Mouse (Mus musculus) B cell, adult 2 months (primary cell): ENCODE measurements around the gene Gm28035.
A peak's percentile ranks its signal among the peaks of the same experiment; 100 is the strongest.

ENCODE experiments used
- DNase-seq, 2 experiments: peaks; one replicate each; pipeline ENCODE4 v3.0.0; 2022

Gene Gm28035

DNA sequence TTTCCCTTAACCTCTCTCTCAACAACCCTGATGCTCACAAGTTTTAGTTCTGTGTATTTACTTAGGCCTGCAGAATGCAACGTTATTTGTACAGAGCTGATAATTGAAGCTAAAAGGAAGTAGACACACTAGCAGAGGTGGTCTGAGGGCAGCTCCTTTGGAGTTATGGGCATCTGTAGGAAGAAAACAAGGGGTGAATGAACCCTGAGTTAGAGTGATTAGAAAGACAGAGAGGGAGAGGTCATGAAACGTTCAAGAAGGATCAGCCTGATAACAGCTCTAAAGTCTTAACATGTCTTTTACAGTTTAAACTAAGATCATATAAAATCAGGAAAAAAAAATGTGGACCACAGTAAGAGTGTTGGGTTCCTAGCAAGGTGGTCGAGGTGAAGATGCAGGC is 69.0 kb downstream of the Gm28035 start:
- no peak for DNase-seq

DNA sequence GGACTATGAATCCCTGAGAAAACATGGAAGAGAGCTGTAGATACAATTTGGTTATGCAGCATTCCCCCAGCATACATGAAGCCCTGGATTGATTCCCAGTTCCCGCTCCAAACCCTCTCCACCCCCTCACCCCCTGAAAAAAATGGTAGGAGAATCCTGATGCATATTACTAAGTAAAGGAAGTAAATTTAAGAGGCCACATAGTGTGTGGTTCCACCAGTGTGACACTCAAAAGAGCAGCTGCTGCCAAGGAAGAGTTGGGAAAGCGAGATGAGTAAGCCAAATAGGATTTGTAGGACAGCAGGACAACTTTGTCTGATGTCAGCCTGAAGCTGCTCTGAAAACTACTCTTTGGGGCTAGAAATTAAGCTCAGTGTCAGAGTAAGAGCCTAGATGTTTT is 71.1 kb downstream of the Gm28035 start:
- no peak for DNase-seq

DNA sequence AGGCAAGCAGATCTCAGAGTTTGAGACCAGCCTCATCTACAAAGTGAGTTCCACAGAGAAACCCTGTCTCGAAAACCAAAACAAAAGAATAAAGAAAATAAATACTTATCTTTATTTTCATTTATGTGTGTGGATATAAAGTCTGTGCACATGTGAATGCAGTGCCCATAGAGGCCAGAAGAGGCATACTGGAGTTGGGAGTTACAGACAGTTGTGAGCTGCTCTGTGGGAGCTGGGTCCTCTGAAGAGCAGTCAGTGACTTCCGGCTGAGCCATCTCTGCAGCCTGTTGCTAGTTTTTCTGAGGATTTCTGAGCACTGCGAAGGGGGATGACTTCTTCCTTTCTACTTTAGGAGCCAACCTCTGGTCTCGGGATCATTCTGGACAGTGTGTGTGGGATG is 75.8 kb downstream of the Gm28035 start:
- peak in 1 of 2 experiments; percentile 3 for DNase-seq

DNA sequence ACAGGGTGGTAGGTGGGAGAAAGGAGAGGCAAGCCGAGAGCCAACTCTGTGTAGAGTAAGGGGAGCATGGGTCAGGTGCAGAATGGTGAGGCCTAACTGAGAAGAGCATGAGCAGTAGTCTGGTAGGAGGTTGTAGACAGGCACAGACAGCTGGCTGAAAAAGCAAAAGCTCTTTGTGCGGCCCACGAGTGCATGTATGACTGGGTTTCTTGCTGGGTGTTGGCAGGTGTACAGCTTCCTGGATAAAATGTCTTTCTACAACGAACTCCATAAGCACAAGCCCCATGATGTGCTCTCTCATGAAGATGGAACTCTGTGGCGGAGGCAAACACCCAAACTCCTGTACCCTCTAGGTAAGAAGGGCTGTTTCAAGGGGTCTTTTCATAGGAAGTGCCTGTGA is 76.6 kb downstream of the Gm28035 start:
- no peak for DNase-seq

DNA sequence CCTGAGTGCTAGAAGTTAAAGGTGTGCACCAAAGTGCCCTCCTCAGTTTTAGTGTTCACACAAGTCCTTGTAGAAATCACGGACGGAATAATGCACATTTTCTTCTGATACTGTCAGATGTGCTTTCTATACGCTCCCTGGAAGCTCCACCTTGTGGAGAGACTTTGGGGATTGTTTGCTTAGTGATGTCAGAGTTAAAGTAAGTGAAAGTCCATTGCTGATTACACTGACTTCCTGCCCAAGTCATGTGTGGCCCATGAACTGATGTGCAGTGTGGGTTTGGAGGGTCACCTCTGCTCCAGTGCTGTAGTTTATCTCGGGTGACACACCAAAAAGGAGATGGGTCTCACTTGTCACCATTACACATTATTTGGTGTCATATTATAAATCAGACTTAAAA is 78.9 kb downstream of the Gm28035 start:
- peak; percentile 8 to 27 for DNase-seq

DNA sequence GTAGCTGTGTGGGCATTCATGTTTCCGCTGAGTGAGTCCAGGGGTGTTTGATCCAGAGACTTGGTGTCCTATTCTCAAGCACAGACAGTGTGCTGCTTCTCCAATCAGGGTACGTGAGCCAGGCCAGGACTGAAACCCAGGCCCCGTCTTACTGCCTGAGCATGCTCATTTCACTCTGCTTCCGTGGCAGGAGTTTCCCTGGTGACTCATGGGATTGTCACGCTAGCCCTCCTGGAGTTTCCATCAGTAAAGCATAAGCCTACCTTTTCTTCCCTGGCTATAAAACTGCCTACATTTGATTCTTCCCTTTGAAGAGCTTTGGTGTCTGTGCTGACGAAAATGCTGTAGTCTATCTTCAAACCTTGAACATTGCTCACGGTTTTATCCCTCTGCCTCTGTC is 82.7 kb downstream of the Gm28035 start:
- DNase-seq, result no peak

DNA sequence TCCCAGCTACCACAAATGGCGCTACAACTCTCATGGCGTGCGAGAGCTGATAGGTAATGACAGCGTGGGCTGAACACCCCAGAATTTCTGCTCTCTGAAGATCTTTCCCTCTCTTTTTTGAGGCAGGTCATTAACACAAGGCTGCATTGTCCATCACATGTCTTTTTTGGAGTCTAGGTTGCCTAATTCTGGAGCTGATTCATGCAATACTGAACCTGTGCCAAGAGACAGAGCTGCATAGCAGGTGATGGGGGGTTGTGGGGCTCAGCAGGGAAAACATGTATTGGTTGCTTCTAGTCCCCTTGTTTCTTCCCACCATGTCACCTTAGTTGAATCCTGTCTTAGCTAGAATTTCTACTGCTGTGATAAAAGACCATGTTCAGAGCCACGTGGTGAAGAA is 84.9 kb downstream of the Gm28035 start:
- DNase-seq, result no peak

DNA sequence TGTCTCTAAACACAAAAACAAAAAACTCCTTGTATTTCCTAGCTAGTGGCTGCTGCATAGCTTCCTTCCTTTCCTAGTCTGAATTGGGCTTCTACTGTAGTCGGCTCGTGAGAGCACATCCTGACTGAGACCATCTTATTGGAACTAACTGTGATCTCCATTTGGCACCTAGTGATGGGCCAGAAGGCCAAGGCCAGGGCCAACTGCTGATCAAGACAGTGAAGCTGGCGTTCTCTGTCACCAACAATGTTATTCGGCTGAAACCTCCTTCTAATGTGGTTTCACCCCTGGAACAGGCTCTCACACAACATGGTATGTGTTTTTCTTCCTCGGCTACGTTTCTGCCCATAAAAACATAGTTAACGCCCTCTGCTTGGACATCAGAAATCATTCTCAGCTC is 86.9 kb downstream of the Gm28035 start:
- no peak for DNase-seq

DNA sequence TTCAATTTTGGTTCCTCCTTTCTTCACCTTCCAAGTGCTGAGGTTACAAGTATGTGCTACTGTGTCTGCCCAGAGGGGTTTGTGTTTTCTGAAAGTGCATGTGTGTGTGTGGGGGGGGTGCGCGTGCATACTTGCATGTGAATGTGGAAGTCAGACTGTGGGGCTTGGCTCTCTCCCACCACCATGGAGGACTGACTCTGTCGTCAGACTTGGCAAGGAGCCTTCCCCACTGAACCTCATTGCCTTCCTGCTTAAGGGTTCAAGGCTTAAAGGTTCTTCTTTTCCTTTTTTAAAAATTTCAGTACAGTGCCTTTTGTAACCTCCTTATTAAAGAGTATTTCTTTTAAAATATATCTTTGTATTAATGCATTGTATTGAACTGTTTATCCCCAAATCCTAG is 88.4 kb downstream of the Gm28035 start:
- no peak for DNase-seq
